Comparison of ENCODE assay signal across 13 mouse cellular contexts in genomic region chr9:50957956-50958489, GRCm38 (mm10). TPM values are rescaled to one million over a fixed set of nuclear protein-coding genes. Genes with fewer than 3 reads are reported as not detected.
DNase-seq lines count a peak whose midpoint lies in the region; ATAC-seq and TF ChIP-seq lines count a peak whose summit lies in the region.
"Had no signal": no experiment of that assay in that cellular context is flagged by ENCODE, and none has a peak within 500 bp of the region (broad histone marks: within the 10 kb centered on the region; RNA-seq: fewer than 3 reads in every experiment).

No protein-coding gene starts in this region.

- no peak for TF ChIP-seq CTCF in C2C12 (IDR thresholded peaks at IDR 0.05; ENCODE audit: control insufficient read depth, insufficient read depth, insufficient read length)

- no peaks in the 10 kb centered on the region for H3K9me3 ChIP-seq in hindbrain, embryonic 11.5 days (ENCODE audit: control insufficient read depth, low read length)
- H3K9me3 ChIP-seq in hindbrain, embryonic 16.5 days (ENCODE audit: control insufficient read depth, low read length) = peaks cover 3% of the 10 kb centered on the region; the same call in 1 of the 2 replicates
- H3K9me3 ChIP-seq in limb, embryonic 11.5 days (ENCODE audit: control insufficient read depth, low read length) = no peaks in the 10 kb centered on the region
- H3K9me3 ChIP-seq: heart, embryonic 15.5 days; midbrain, embryonic 13.5 days had no signal

- no peaks in the 10 kb centered on the region for H3K79me3 ChIP-seq in C2C12 (ENCODE audit: low read depth)

- no peaks in the 10 kb centered on the region for H3K79me2 ChIP-seq in C2C12 (ENCODE audit: control insufficient read depth, insufficient read depth)

- H3K9ac ChIP-seq in hindbrain, embryonic 11.5 days (ENCODE audit: low read depth, low read length) = no peak overlapping the region
- no peak overlapping the region for H3K9ac ChIP-seq in hindbrain, embryonic 16.5 days (ENCODE audit: low read depth, low read length)
- H3K9ac ChIP-seq in limb, embryonic 11.5 days (ENCODE audit: low read length) = no peak overlapping the region
- H3K9ac ChIP-seq: heart, embryonic 15.5 days; midbrain, embryonic 13.5 days had no signal

- no peak overlapping the region for H3K4me3 ChIP-seq in hindbrain, embryonic 11.5 days (ENCODE audit: low read depth, low read length)
- H3K4me3 ChIP-seq in hindbrain, embryonic 16.5 days (ENCODE audit: low read length) = no peak overlapping the region
- no peak overlapping the region for H3K4me3 ChIP-seq in C2C12 (ENCODE audit: insufficient read depth, poor library complexity, severe bottlenecking)
- no peak overlapping the region for H3K4me3 ChIP-seq in limb, embryonic 11.5 days (ENCODE audit: low read depth, low read length)
- H3K4me3 ChIP-seq: erythroblast, embryonic 14.5 days; heart, embryonic 15.5 days; midbrain, embryonic 13.5 days had no signal

- WGBS in hindbrain, embryonic 11.5 days = 40% methylated on average over 6 of the region's 6 CpGs
- 51% methylated on average over 6 of the region's 6 CpGs for WGBS in hindbrain, embryonic 16.5 days
- WGBS in limb, embryonic 11.5 days = 51% methylated on average over 6 of the region's 6 CpGs

- no peak for ATAC-seq in hindbrain, embryonic 11.5 days (ENCODE audit: low FRiP score)
- no peak for ATAC-seq in hindbrain, embryonic 16.5 days
- no peak for ATAC-seq in limb, embryonic 11.5 days (ENCODE audit: insufficient number of reproducible peaks, low FRiP score, low TSS enrichment, low read depth)
- ATAC-seq: midbrain, embryonic 13.5 days had no signal

- no peak overlapping the region for H3ac ChIP-seq in C2C12 (ENCODE audit: control insufficient read depth, insufficient read length, low read depth)

- no peak overlapping the region for H3K27ac ChIP-seq in hindbrain, embryonic 11.5 days (ENCODE audit: low read depth, low read length)
- H3K27ac ChIP-seq in hindbrain, embryonic 16.5 days (ENCODE audit: low read depth, low read length) = no peak overlapping the region
- H3K27ac ChIP-seq in limb, embryonic 11.5 days (replicated peaks; ENCODE audit: low read depth, low read length) = no peak overlapping the region
- H3K27ac ChIP-seq: heart, embryonic 15.5 days; midbrain, embryonic 13.5 days had no signal

- H3K4me2 ChIP-seq in hindbrain, embryonic 11.5 days (replicated peaks; ENCODE audit: low read depth, low read length) = no peak overlapping the region
- H3K4me2 ChIP-seq in hindbrain, embryonic 16.5 days (ENCODE audit: low read length) = no peak overlapping the region
- no peak overlapping the region for H3K4me2 ChIP-seq in limb, embryonic 11.5 days (ENCODE audit: low read depth, severe bottlenecking)
- H3K4me2 ChIP-seq: heart, embryonic 15.5 days; midbrain, embryonic 13.5 days had no signal

- no peaks in the 10 kb centered on the region for H3K4me1 ChIP-seq in hindbrain, embryonic 11.5 days (replicated peaks; ENCODE audit: control insufficient read depth, insufficient read depth, low read length)
- no peaks in the 10 kb centered on the region for H3K4me1 ChIP-seq in hindbrain, embryonic 16.5 days (ENCODE audit: control insufficient read depth, insufficient read depth, low read depth, low read length)
- no peaks in the 10 kb centered on the region for H3K4me1 ChIP-seq in limb, embryonic 11.5 days (ENCODE audit: control insufficient read depth, insufficient read depth, low read length)
- H3K4me1 ChIP-seq: heart, embryonic 15.5 days; midbrain, embryonic 13.5 days had no signal

- no peaks in the 10 kb centered on the region for H3K27me3 ChIP-seq in hindbrain, embryonic 11.5 days (ENCODE audit: control insufficient read depth, insufficient read depth, low read length)
- H3K27me3 ChIP-seq in hindbrain, embryonic 16.5 days (replicated peaks; ENCODE audit: control insufficient read depth, insufficient read depth, low read length) = no peaks in the 10 kb centered on the region
- no peaks in the 10 kb centered on the region for H3K27me3 ChIP-seq in C2C12 (ENCODE audit: control insufficient read depth, insufficient read depth, insufficient read length)
- no peaks in the 10 kb centered on the region for H3K27me3 ChIP-seq in limb, embryonic 11.5 days (ENCODE audit: control insufficient read depth, insufficient read depth, low read length)
- H3K27me3 ChIP-seq: heart, embryonic 15.5 days; midbrain, embryonic 13.5 days had no signal

- no peaks in the 10 kb centered on the region for H3K36me3 ChIP-seq in hindbrain, embryonic 11.5 days (ENCODE audit: control insufficient read depth, insufficient read depth, low read length)
- no peaks in the 10 kb centered on the region for H3K36me3 ChIP-seq in hindbrain, embryonic 16.5 days (ENCODE audit: control insufficient read depth, insufficient read depth, low read length)
- no peaks in the 10 kb centered on the region for H3K36me3 ChIP-seq in C2C12 (ENCODE audit: control insufficient read depth, insufficient read depth)
- no peaks in the 10 kb centered on the region for H3K36me3 ChIP-seq in limb, embryonic 11.5 days (ENCODE audit: control insufficient read depth, insufficient read depth, low read length)
- H3K36me3 ChIP-seq: midbrain, embryonic 13.5 days had no signal

- peak; percentile 52 for DNase-seq in hindbrain, embryonic 11.5 days (ENCODE audit: low spot score)
- DNase-seq in adrenal gland, postnatal 36 days = peak; percentile 54 to 74
- peak; percentile 62 for DNase-seq in limb, embryonic 11.5 days (ENCODE audit: low spot score)
- no peak for DNase-seq in layer of hippocampus, postnatal 36 days
- no peak for DNase-seq in thymus, postnatal 36 days
- no peak for DNase-seq in right cerebral cortex, postnatal 36 days (ENCODE audit: low spot score in 2 of 2)
- DNase-seq: cerebellum, adult 11 months; kidney, adult 2 months had no signal

TF ChIP-seq in C2C12, 6 proteins besides CTCF, POLR2A, EP300 and RAD21:
- peak; percentile 65 for TF ChIP-seq CEBPB (IDR thresholded peaks at IDR 0.05; ENCODE audit: low read depth)
- TF ChIP-seq USF1 (IDR thresholded peaks at IDR 0.05; ENCODE audit: low read depth) = no peak

RNA-seq across cellular contexts. Expression of gene Sik2, which starts 50.9 kb away (rescaled TPM):
- polyA plus RNA-seq in hindbrain, embryonic 11.5 days (2014; fragmentation: Nextera tagmentation; extraction: Ambion mirVana) = 14.3 and 15.0 TPM in 2 replicates
- polyA plus RNA-seq in hindbrain, embryonic 16.5 days (2015; fragmentation: Nextera tagmentation; extraction: Ambion mirVana) = 15.9 and 17.9 TPM in 2 replicates
- 9.1 TPM for polyA plus RNA-seq in C2C12 (2012; fragmentation: generic; extraction: Trizol)
- total RNA-seq in adrenal gland, postnatal 36 days (2021) = 100 to 1,000 TPM in 1 of 2 experiments, 10 to 100 TPM in 1; 96.2 to 114 TPM
- 11.0 and 16.2 TPM in 2 replicates for polyA plus RNA-seq in limb, embryonic 11.5 days (2014; fragmentation: Nextera tagmentation; extraction: Ambion mirVana)
- 10 to 100 TPM; 37.8 to 43.5 TPM for total RNA-seq in layer of hippocampus, postnatal 36 days (2021)

Comparison
In these comparisons a context has a peak if more than half of its experiments do, and no peak if none do; other contexts are left out.
1. DNase-seq: peak in hindbrain, embryonic 11.5 days (single experiment), adrenal gland, postnatal 36 days (2 of 2) and limb, embryonic 11.5 days (single experiment); none in layer of hippocampus, postnatal 36 days (0 of 2), thymus, postnatal 36 days (0 of 2) and right cerebral cortex, postnatal 36 days (0 of 2).